Mouse (Mus musculus) ovary, adult 2 months (tissue): Measurements from ENCODE around the gene Col4a3. TPM values are rescaled to one million over a fixed set of nuclear protein-coding genes. Genes with fewer than 3 reads are reported as not detected.

Source experiments
- polyA plus RNA-seq: library from polyadenylated mRNA; depleted of rRNA; stranded (reverse); fragments of >200 nt; gene quantifications from 2 replicates; pipeline ENCODE4 v1.2.3, GENCODE M21; 2012; rRNA removed

The Col4a3 gene
- 3.9 and 5.0 TPM in 2 replicates for polyA plus RNA-seq

DNA sequence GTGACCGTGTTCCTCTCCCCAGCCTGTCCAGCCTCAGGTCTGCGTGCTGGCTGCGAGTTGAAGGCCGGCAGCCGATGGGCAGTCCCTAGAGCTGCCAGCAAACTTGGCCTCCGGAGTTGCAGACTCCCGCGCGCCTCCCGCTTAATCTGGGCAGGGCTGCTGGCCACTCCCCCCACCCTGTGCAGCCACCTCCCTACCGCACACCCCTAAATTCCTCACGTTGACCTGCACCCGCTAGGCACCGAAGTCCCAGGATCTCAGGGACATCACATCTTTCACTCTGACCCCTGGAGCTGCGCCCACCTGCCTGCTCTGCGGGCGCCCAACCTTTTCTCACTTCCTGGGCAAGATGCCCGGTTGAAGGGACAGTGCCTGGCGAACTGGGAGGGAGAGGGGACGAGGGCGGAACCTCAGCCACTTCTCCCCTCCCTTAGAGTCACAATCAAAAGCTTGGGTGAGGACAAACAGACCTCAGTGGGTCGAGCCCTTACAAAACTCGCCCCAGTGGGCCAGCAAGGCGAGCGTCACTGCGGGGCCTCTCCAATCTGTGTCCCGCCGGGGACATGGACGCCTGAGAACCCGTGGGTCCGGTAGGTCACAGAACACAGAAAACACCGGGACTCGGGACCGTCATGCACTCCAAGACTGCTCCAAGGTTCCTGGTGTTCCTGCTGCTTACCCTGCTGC is at the start of gene Col4a3, which contains the start of gene Col4a4:
Gene Col4a3 (plus strand): TSS at position 209 of the 687 bp plus-strand sequence.
Gene Col4a4 (minus strand): TSS at position 137 of the 687 bp plus-strand sequence.

DNA sequence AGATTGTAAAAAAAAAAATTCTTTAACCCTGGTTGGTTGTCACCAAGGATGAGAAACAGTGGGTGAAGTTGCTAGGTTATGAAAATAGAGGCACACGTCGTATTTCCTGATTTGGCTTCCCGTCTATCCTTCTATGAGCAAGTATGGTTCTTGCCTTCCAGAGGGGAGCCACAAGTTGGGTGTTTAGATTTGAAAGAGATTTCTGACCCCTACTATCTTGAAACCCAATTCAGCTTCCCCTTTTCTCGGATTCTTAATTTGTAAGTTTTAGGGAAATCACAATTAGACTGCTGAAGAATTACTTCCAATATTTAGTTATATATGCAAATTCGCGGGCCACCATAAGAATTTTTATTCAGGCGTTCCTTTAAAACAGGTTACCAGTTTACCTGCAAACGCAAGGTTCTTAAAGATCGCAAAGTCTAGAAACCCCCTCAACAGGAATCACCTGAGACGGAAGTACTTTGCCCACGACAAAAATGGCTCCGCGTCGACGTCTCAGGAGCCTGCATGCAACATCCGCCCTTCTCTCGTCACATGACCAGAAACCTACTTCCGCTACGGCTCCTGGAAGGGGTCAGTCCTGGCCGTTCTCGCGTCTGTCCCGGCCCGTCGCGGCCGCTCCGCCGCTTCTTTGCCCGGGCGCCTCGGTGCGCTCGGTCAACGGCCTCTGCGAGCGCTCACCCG is 137.8 kb downstream of the Col4a3 start, which contains the start of gene Mff:
Gene Mff (plus strand): TSS at position 552 of the 687 bp plus-strand sequence.

DNA sequence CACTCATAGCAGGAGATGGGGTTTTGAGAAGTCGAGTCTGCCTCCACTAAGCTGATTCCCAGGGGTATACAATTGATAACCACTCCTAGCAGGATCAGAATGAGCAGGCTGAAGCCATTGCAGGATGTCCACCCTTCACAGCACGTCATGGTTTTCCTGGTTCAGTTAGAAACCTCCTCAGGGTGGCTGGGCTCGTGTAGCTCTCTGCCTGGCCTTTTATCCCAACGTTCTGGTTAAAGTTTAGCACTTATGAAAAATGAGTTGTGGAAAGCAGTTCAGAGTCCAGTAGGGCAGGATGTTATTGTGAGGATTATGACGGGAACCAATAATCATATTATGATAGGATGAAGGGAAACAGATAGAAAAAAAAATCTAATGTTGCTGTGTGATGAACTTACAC is 181.5 kb downstream of the Col4a3 start, which contains the start of gene Tm4sf20:
Gene Tm4sf20 (minus strand): TSS at position 193 of the 400 bp plus-strand sequence.

DNA sequence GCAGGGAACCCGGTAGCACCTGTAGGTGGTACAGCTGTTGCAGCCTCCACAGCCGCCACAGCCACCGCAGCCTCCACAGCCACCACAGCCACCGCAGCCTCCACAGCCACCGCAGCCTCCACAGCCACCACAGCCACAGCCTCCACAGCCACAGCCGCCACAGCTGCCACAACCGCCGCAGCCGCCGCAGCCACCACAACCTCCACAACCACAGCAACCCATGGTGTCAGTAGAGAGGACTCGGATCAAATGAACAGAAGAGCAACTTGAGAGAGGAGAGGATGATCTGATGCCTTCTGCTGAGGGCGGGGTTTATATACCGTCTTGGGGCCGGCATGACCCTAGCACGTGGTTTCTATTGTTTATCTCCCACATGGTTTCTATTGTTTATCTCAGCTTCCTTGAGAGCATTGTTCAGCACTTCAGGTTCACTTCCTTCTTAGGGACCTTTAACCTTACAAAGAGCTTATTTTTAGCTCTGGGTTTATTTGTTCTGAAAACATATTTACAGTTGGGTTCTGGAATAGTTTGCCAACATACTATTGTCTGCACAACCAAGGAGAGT is 184.4 kb downstream of the Col4a3 start, which contains the start of gene Gm47791:
Gene Gm47791 (minus strand): TSS at position 222 of the 565 bp plus-strand sequence.

Other genes starting within 250 kb of the Col4a3 start
- 6.9 and 7.6 TPM in 2 replicates for gene Col4a4, start 72 bp upstream of the Col4a3 start, polyA plus RNA-seq
- gene Mff, start 138.0 kb downstream of the Col4a3 start, polyA plus RNA-seq = 47.3 and 110 TPM in 2 replicates
- not detected in 2 replicates for gene Tm4sf20, start 181.5 kb downstream of the Col4a3 start, polyA plus RNA-seq
- not detected in 2 replicates for gene Gm47791, start 184.3 kb downstream of the Col4a3 start, polyA plus RNA-seq